Mouse (Mus musculus): Measurements from ENCODE around the gene Aspdh.

Gene Aspdh

GRCm38 (mm10) chr7:44453256-44453655 is 11.9 kb upstream of the Aspdh start:
- DNase-seq = no peak

- DNase-seq = no peak
Observed at GRCm38 (mm10) chr7:44456302-44456701, 8.9 kb upstream of the Aspdh start.

GRCm38 (mm10) chr7:44460067-44460466 is 5.1 kb upstream of the Aspdh start:
- DNase-seq = no peak

GRCm38 (mm10) chr7:44460767-44461502 is 4.3 kb upstream of the Aspdh start:
- peak; percentile 5 for DNase-seq

- peak; percentile 7 for DNase-seq
Observed at GRCm38 (mm10) chr7:44461503-44462217, 3.5 kb upstream of the Aspdh start.

DNA sequence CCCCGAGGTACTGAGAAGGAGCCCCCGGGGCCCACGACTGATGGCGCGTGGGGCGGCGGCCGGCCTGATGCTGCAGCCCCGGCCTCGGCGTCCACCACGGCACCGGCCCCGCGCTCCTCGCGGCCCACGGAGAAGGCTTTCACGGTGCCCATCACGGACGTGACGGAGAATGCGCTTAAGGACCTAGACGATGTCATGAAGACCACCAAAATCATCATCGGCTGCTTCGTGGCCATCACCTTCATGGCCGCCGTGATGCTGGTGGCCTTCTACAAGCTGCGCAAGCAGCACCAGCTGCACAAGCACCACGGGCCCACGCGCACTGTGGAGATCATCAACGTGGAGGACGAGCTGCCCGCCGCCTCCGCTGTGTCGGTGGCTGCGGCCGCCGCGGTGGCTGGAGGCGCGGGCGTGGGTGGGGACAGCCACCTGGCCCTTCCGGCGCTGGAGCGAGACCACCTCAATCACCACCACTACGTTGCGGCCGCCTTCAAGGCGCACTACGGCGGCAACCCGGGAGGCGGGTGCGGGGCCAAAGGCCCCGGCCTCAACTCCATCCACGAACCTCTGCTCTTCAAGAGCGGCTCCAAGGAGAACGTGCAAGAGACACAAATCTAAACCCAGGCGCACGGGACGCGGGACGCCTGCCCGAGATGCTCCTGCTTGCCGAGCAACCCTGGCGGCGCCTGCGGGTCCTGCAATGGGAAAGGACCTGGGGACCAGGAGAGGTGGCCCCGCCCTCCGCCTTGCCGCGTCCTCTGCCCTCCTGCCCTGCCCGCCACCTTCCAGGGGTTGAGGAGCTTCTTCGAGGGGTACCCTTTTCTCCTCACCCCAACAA is 2.8 kb upstream of the Aspdh start:
- DNase-seq = peak; percentile 79

GRCm38 (mm10) chr7:44463056-44463425 is 2.1 kb upstream of the Aspdh start:
- no peak for DNase-seq

GRCm38 (mm10) chr7:44463556-44464225 is 1.5 kb upstream of the Aspdh start:
- peak; percentile 4 for DNase-seq

- peak; percentile 12 for DNase-seq
Observed at GRCm38 (mm10) chr7:44464511-44464910, 680 bp upstream of the Aspdh start.

DNA sequence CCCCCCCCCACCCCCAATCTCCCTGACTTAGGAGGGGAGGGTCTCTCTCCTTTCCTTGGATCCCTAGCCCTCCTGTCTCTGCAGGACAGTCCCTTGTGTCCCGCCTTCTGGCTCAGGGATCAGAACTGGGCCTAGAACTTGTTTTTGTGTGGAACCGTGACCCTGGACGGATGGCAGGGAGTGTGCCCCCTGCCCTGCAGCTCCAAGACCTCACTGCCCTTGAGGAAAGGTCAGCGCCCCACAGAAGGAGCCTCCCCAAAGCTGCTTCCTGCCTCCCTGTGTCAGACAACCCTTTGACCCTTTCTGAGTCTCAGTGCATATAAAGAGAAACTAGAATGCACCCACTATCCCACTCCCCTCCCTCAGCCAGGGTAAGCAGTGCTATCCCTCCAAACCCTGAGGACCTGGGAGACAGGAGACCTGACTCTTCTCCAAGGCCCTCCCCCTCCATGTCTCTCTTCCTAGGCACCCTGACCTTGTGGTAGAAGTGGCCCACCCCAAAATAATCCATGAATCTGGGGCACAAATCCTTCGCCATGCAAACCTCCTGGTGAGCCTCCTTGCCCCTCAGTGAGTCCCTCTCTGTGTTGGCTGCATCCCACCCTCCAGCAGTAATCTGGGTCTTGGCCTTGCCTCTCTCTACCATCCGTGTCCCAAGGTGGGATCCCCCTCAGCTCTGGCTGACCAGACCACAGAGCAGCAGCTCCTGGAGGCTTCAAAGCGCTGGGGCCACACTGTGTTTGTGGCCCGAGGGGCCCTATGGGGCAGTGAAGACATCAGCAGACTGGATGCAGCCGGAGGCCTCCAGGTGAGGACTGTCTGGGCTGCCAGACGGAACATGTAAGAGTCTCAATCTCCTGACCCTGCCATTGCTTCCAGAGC is 1.1 kb downstream of the Aspdh start:
- peak; percentile 11 for DNase-seq

DNA sequence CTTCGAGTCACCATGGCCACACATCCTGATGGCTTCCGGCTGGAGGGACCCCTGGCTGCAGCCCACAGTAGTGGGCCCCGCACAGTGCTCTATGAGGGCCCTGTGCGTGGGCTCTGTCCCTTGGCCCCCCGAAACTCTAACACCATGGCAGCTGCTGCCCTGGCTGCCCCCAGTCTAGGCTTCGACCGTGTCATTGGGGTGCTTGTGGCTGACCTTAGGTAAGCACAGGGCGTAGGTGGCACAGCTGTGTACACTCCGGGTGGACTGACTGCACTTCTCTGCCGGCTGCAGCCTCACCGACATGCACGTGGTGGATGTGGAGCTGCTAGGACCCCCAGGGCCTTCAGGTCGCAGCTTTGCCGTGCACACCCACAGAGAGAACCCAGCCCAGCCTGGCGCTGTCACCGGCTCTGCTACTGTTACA is 1.7 kb downstream of the Aspdh start:
- DNase-seq = peak; percentile 23

DNA sequence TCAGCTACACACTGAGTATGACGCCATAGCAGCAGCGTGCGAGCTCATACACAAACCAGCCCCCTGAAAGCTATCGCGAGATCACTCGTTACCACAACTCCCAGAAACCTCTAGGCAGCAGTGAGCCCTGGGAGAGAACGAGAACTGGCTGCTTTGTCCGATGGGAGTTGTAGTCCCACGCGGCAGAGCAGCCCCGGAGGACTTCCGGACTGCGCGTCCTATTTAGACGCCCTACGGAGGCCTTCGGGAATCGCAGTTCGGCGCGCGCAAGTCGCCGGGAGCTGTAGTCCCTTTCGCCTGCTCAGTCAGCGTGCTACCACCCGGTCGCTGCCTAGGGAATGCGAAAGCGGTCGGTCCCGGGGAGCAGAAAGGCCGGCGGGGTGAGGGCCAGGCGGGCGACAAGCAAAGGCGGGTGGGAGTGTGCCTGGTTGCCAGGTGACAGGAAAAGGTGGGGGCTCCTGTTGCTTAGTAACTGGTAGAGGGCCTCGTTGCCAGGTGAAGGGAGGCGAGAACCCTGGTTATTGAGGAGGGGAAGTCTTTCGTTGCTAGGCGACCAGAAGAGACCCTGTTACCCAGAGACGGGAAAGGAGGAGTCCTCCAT is 2.7 kb downstream of the Aspdh start, which contains the start of gene Josd2:
Gene Josd2 (plus strand): TSS at position 170 of the 601 bp plus-strand sequence.
- peak; percentile 86 for DNase-seq

GRCm38 (mm10) chr7:44468644-44469285 is 3.6 kb downstream of the Aspdh start:
- DNase-seq = peak; percentile 14

- peak; percentile 9 for DNase-seq
Observed at GRCm38 (mm10) chr7:44469677-44470675, 4.8 kb downstream of the Aspdh start.

DNA sequence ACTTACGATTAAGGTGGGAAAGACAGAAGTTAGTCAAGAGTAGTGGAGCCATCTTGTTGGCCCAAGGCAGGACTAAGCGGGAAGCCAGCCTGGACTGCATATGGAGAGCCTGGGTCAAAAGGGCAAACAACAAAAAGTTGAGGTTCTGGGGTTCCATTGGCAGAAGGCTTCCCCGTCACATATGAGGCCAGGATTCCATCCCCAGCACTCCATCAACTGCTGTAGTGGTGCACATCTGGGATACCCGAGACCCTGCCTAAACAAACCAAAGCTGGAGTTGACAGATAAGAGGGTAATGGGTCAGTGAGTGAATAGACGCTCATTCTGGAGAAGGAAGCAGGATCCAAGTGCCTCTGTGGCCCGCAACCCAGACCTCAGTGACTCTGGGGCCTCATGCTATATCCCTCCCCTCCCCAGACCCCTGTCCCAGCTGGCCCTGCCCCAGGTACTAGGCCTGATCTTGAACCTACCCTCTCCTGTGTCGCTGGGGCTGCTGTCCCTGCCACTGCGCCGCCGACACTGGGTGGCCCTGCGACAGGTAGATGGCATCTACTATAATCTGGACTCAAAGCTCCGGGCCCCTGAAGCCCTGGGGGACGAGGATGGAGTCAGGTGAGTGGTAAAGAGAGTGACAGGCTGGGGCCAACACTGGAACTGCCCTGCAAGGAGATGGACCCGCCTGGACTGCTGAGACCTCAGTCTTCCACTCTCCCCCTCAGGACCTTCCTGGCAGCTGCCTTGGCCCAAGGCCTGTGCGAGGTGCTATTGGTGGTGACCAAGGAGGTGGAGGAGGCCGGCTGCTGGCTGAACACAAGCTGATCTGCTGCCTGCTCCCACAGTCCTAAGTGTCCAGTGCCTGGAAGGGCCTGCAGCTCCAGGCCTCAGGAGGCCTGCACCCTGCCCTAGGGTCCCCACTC is 5.8 kb downstream of the Aspdh start:
- DNase-seq = peak; percentile 8

GRCm38 (mm10) chr7:44471880-44472557 is 6.8 kb downstream of the Aspdh start:
- DNase-seq = peak; percentile 3

DNA sequence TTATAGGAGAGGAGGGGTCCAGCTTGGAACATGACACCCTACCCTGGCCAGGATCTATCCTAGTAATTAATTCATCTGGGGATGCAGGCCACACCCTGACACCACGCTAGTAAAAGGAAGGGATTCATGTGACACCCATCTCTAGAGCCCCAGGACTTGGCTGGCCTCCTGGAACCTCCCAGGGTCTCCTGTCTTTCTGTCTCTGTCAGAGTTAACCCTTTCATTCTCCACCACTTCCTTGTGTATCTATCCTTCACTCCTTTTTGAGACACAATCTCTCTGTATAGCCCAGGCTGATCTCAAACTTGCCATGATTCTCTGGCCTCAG is 7.3 kb downstream of the Aspdh start:
- DNase-seq = no peak

Data from thymus, postnatal 4 days (tissue).